Comparison of ENCODE assay signal across 26 mouse cellular contexts in genomic region chr12:104853374-104853773, GRCm38 (mm10).
"Had no signal": no experiment of that assay in that cellular context is flagged by ENCODE, and none has a peak within 500 bp of the region (broad histone marks: within the 10 kb centered on the region; RNA-seq: fewer than 3 reads in every experiment).

No protein-coding gene starts in this region.

- H3K27me3 ChIP-seq: hindbrain, embryonic 12.5 days; intestine, embryonic 15.5 days; limb, embryonic 12.5 days; liver, embryonic 12.5 days had no signal

- DNase-seq: gastrocnemius, adult 2 months; gastrocnemius, postnatal 10 days; gastrocnemius, postnatal 25 days; heart, adult 18-20 months; heart, postnatal 10 days; heart, postnatal 4 days; kidney, adult 18-20 months; kidney, adult 8-10 months; kidney, postnatal 10 days; kidney, postnatal 25 days; kidney, postnatal 4 days; layer of hippocampus, adult 9-11 months; liver had no signal

- H3K27ac ChIP-seq: gastrocnemius, adult 2 months; heart, embryonic 10.5 days; hindbrain, embryonic 10.5 days; hindbrain, embryonic 12.5 days; hindbrain, embryonic 14.5 days; intestine, embryonic 15.5 days; limb, embryonic 12.5 days; liver, embryonic 12.5 days; liver, embryonic 14.5 days had no signal

- H3K9ac ChIP-seq: heart, embryonic 12.5 days; hindbrain, embryonic 12.5 days; hindbrain, embryonic 14.5 days; intestine, embryonic 15.5 days; limb, embryonic 12.5 days; liver, embryonic 12.5 days; liver, embryonic 14.5 days had no signal

- H3K9me3 ChIP-seq: heart, embryonic 10.5 days; heart, embryonic 12.5 days; hindbrain, embryonic 10.5 days; hindbrain, embryonic 12.5 days; intestine, embryonic 15.5 days; limb, embryonic 10.5 days; limb, embryonic 12.5 days; liver, embryonic 12.5 days had no signal

- H3K36me3 ChIP-seq: heart, embryonic 10.5 days; heart, embryonic 12.5 days; hindbrain, embryonic 12.5 days; intestine, embryonic 15.5 days; limb, embryonic 10.5 days; liver, embryonic 12.5 days had no signal

- ATAC-seq: hindbrain, embryonic 16.5 days; inflammation-experienced regulatory T-cells, adult 6 months; intestine, embryonic 15.5 days; intestine, postnatal 0 days; liver, embryonic 12.5 days had no signal

- H3K4me2 ChIP-seq: heart, embryonic 12.5 days; hindbrain, embryonic 12.5 days; hindbrain, embryonic 14.5 days; intestine, embryonic 15.5 days; limb, embryonic 12.5 days; liver, embryonic 12.5 days had no signal

- H3K4me3 ChIP-seq: gastrocnemius, adult 2 months; heart, embryonic 10.5 days; heart, embryonic 12.5 days; hindbrain, embryonic 10.5 days; hindbrain, embryonic 12.5 days; intestine, embryonic 15.5 days; limb, embryonic 10.5 days; limb, embryonic 12.5 days; liver, embryonic 12.5 days had no signal
